Mouse (Mus musculus) liver, adult 2 months (tissue): ENCODE results near the gene Acbd3.

Experiments used
- CTCF ChIP-seq: fragments of 200-500 bp; IDR thresholded peaks from 2 replicates; pipeline ENCODE4 v1.5.1; 2011; ENCODE audit warnings: low read depth, low read length, control low read depth
- POLR2A ChIP-seq: fragments of 200-500 bp; IDR thresholded peaks from 2 replicates; pipeline ENCODE4 v1.6.1; 2011; ENCODE audit warnings: low read length, control low read depth; ENCODE audit not compliant: insufficient read depth; ENCODE audit errors: extremely low read depth

DNA sequence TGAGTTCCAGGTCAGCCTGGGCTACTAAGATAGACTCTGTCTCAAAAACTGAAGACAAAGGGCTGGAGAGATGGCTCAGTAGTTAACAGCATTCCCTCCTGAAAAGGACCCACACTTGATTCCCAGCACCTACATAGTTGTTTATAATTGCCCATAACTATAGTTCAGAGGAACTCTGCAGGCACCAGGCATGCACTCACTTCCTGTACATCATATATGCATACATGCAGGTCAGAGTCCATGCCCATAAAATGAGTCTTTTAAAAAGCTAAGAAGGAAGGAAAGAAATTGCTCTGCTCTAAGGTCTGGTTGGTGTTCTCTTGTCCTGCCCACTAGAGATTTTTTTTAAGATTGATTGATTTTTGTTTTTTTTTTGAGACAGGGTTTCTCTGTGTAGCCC, 22.0 kb downstream of the Acbd3 start:
- TF ChIP-seq POLR2A: no peak
- no peak for TF ChIP-seq CTCF
